Mouse (Mus musculus) embryonic facial prominence, embryonic 14.5 days (tissue): Measurements from ENCODE around the gene Thada. TPM values are rescaled to one million over a fixed set of nuclear protein-coding genes. Genes with fewer than 3 reads are reported as not detected.
"Not testable (repeated sequence)": the region's sequence is repeated elsewhere in the genome, so short reads cannot be mapped to it uniquely, and the experiment has no call there.

ENCODE experiments used
- ATAC-seq: fragments of 200-750 bp; cut with Nextera tagmentation; 2 replicates; pipeline ENCODE4 v1.8.0; 2017; ENCODE audit warnings: low read depth, moderate number of reproducible peaks, moderate TSS enrichment
- DNase-seq: peaks from one replicate; pipeline ENCODE4 v3.0.0-alpha.2; 2015; ENCODE audit warnings: low spot score
- H3K27ac ChIP-seq: fragments of 300-500 bp; sonication (generic); replicated peaks from 2 replicates; pipeline ENCODE4 v1.5.1; 2014; ENCODE audit warnings: low read depth, mild to moderate bottlenecking, low read length, moderate library complexity
- H3K27me3 ChIP-seq: fragments of 300-500 bp; sonication (generic); replicated peaks from 2 replicates; pipeline ENCODE4 v1.6.1; 2014; ENCODE audit warnings: low read length; ENCODE audit not compliant: control insufficient read depth, insufficient read depth
- H3K36me3 ChIP-seq: fragments of 300-500 bp; sonication (generic); 2 replicates; pipeline ENCODE4 v1.6.1; 2014; ENCODE audit warnings: low read length, mixed read lengths; ENCODE audit not compliant: control insufficient read depth, insufficient read depth
- H3K4me1 ChIP-seq: fragments of 300-500 bp; sonication (generic); 2 replicates; pipeline ENCODE4 v1.6.1; 2014; ENCODE audit warnings: antibody characterized with exemption, low read length; ENCODE audit not compliant: control insufficient read depth, insufficient read depth
- H3K4me2 ChIP-seq: fragments of 300-500 bp; sonication (generic); 2 replicates; pipeline ENCODE4 v1.6.1; 2014; ENCODE audit warnings: low read depth, mild to moderate bottlenecking, low read length, moderate library complexity, mixed read lengths
- H3K4me3 ChIP-seq: fragments of 300-500 bp; sonication (generic); 2 replicates; pipeline ENCODE4 v1.5.1; 2014; ENCODE audit warnings: low read depth, mild to moderate bottlenecking, low read length
- H3K9ac ChIP-seq: fragments of 300-500 bp; sonication (generic); 2 replicates; pipeline ENCODE4 v1.6.1; 2014; ENCODE audit warnings: low read depth, mild to moderate bottlenecking, low read length, moderate library complexity, mixed read lengths
- H3K9me3 ChIP-seq: fragments of 300-500 bp; sonication (generic); 2 replicates; pipeline ENCODE4 v1.6.1; 2016; ENCODE audit warnings: low read length; ENCODE audit not compliant: control insufficient read depth
- WGBS: fragments of 180-500 bp; shearing (Covaris S2); extraction: QIAGEN DNeasy Blood & Tissue Kit; methylation state at CpG from one replicate; pipeline ENCODE4 v1.1.7; 2014; 5-methylcytosine and 5-hydroxymethylcytosine counted together
- polyA plus RNA-seq: library from polyadenylated mRNA; unstranded; fragments of >200 nt; fragmentation: Nextera tagmentation; extraction: Ambion mirVana; gene quantifications from 2 replicates; pipeline ENCODE4 v1.2.1, GENCODE M21; 2014

Gene Thada
- polyA plus RNA-seq, 1 experiment from 2014 or later = 6.2 TPM

- Histone ChIP-seq H3K27ac (no peak overlapping the region), H3K9me3 (no peaks in the 10 kb centered on the region), H3K36me3 (peaks cover 20% of the 10 kb centered on the region), H3K27me3 (no peaks in the 10 kb centered on the region), H3K4me3 (no peak overlapping the region), H3K4me2 (no peak overlapping the region), H3K9ac (no peak overlapping the region), H3K4me1 (peaks cover 10% of the 10 kb centered on the region)
- DNase-seq = peak; percentile 87
- 22% methylated on average over 8 of the region's 8 CpGs for WGBS
- ATAC-seq = no peak
These were observed 275.1 kb downstream of the Thada start for GRCm38 (mm10) chr17:84190885-84191284.

GRCm38 (mm10) chr17:84189127-84189854 is 276.7 kb downstream of the Thada start:
- WGBS = 78% methylated on average over 5 of the region's 5 CpGs
- H3K4me1 ChIP-seq = peaks cover 10% of the 10 kb centered on the region
- H3K9ac ChIP-seq = peak overlapping the region; percentile 88
- ATAC-seq (no peak), DNase-seq (no peak)
- H3K4me2 ChIP-seq = peak overlapping the region; percentile 90
- peak overlapping the region; percentile 71; the same call in 1 of the 2 replicates for H3K4me3 ChIP-seq
- peak overlapping the region; percentile 98 for H3K27ac ChIP-seq
- no peaks in the 10 kb centered on the region for H3K27me3 ChIP-seq
- no peaks in the 10 kb centered on the region for H3K9me3 ChIP-seq
- peaks cover 32% of the 10 kb centered on the region for H3K36me3 ChIP-seq

- peak overlapping the region; percentile 71 for H3K4me3 ChIP-seq
- 2% methylated on average over 33 of the region's 38 CpGs for WGBS
- H3K4me1 ChIP-seq = peaks cover 10% of the 10 kb centered on the region
- peak overlapping the region; percentile 90 for H3K4me2 ChIP-seq
- peak overlapping the region; percentile 98 for H3K27ac ChIP-seq
- H3K9me3 ChIP-seq = no peaks in the 10 kb centered on the region
- H3K27me3 ChIP-seq = no peaks in the 10 kb centered on the region
- H3K9ac ChIP-seq = peak overlapping the region; percentile 88
- DNase-seq = peak; percentile 96
- peaks cover 32% of the 10 kb centered on the region for H3K36me3 ChIP-seq
- ATAC-seq = peak; percentile 83
These were observed 277.5 kb downstream of the Thada start for GRCm38 (mm10) chr17:84188374-84188961.

GRCm38 (mm10) chr17:84187727-84188373 is 278.2 kb downstream of the Thada start, which contains the start of gene Zfp36l2:
TSS of gene Zfp36l2 (minus strand) at chr17:84187947.
- WGBS = under 1% methylated on average over 34 of the region's 76 CpGs
- Histone ChIP-seq H3K27me3 (no peaks in the 10 kb centered on the region), H3K4me2 (peak within 1 kb of the TSS; percentile 90), H3K4me3 (peak within 1 kb of the TSS; percentile 92), H3K4me1 (peaks cover 16% of the 10 kb centered on the region), H3K36me3 (peaks cover 30% of the 10 kb centered on the region), H3K9ac (peak within 1 kb of the TSS; percentile 98), H3K9me3 (no peaks in the 10 kb centered on the region), H3K27ac (peak within 1 kb of the TSS; percentile 98)
- peak; percentile 93 for ATAC-seq
- peak; percentile 98 for DNase-seq

- H3K27me3 ChIP-seq, DNase-seq, H3K9me3 ChIP-seq: not testable (repeated sequence)
- Histone ChIP-seq H3K9ac (peak overlapping the region; percentile 98), H3K4me2 (peak overlapping the region; percentile 90), H3K27ac (peak overlapping the region; percentile 98), H3K4me3 (peak overlapping the region; percentile 92), H3K36me3 (peaks cover 25% of the 10 kb centered on the region), H3K4me1 (peaks cover 22% of the 10 kb centered on the region)
- ATAC-seq = peak; percentile 31
- 4% methylated on average over 5 of the region's 37 CpGs for WGBS
These were observed 278.7 kb downstream of the Thada start for GRCm38 (mm10) chr17:84187264-84187663.

- ATAC-seq = no peak
These were observed 279.4 kb downstream of the Thada start for GRCm38 (mm10) chr17:84186451-84187202.

GRCm38 (mm10) chr17:84185581-84186450 is 280.2 kb downstream of the Thada start:
- under 1% methylated on average over 41 of the region's 108 CpGs for WGBS
- peak overlapping the region; percentile 92 for H3K4me3 ChIP-seq
- DNase-seq = peak; percentile 79
- H3K9ac ChIP-seq = peak overlapping the region; percentile 98
- peaks cover 21% of the 10 kb centered on the region for H3K36me3 ChIP-seq
- H3K9me3 ChIP-seq = no peaks in the 10 kb centered on the region
- H3K27ac ChIP-seq = peak overlapping the region; percentile 97
- H3K4me2 ChIP-seq = peak overlapping the region; percentile 73
- no peaks in the 10 kb centered on the region for H3K27me3 ChIP-seq
- no peak for ATAC-seq
- H3K4me1 ChIP-seq = peaks cover 36% of the 10 kb centered on the region

More at GRCm38 (mm10) chr17:84186451-84187202, 279.4 kb downstream of the Thada start:
- Histone ChIP-seq H3K4me3 (peak overlapping the region; percentile 92), H3K27ac (peak overlapping the region; percentile 97), H3K9ac (peak overlapping the region; percentile 98), H3K27me3 (no peaks in the 10 kb centered on the region), H3K4me1 (peaks cover 28% of the 10 kb centered on the region), H3K36me3 (peaks cover 21% of the 10 kb centered on the region), H3K9me3 (no peaks in the 10 kb centered on the region), H3K4me2 (peak overlapping the region; percentile 73)
- peak; percentile 65 for DNase-seq
- under 1% methylated on average over 30 of the region's 80 CpGs for WGBS
